Mouse (Mus musculus) effector memory CD4-positive, alpha-beta T cell, adult 5 months (primary cell): ENCODE results near the gene A930033H14Rik. TPM values are rescaled to one million over a fixed set of nuclear protein-coding genes. Genes with fewer than 3 reads are reported as not detected.

Experiments used
- polyA plus RNA-seq: library from polyadenylated mRNA; unstranded; fragments of 100-300 nt; shearing (Covaris generic); gene quantifications from one replicate; pipeline ENCODE4 v1.2.1, GENCODE M21; 2017

The A930033H14Rik gene
- polyA plus RNA-seq = not detected

DNA sequence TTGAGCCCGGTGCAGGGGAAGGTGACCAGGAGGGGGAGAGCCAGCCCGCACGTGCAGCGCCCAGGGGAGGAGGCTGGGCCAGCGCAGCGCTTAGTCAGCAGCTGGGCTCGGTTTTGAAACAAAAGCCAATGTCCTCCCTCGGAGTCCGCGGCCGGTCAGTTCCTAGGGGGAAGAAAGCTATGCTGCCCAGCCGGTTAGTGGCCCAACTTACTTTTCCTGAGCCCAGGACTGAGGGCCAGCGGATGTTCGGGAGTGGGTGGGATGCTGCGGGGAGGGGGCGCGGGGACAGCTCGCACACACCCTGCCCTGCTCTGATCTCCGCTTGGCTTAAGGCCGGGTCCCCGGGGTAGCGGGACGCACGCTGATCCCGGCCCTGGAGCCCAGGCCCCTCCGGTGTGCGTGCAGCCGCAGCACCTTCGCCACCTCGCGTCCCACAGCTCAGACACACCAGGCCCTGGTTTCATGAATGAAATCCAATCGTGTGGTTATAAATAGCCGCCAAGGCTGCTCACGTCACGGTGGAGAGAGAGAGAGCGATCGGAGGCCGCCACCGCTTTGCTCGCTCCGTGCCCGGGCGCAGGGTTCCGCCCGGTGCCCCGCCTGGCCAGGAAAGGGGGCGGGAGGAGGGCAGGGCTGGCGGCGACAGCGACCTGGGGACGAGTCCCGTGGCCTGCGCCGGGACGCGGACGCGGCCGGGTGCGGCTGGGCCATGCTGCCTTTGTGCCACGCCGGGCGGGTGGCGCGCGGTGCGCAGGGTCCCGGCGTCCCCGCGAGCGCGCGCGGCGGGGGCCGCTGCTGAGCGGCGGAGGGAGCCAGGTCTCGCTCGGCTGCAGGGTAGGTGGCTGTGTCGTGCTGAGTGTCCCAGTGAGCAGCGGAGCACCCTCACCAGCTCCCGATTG is at the start of gene A930033H14Rik:
Gene A930033H14Rik, minus strand, starts transcription at position 557 of the 899 bp plus-strand sequence.

Other genes with a start within 250 kb of the A930033H14Rik start
- gene Rhobtb1, start 61.7 kb downstream of the A930033H14Rik start, polyA plus RNA-seq = 0.44 TPM
- 4.2 TPM for gene Cdk1, start 139.8 kb upstream of the A930033H14Rik start, polyA plus RNA-seq
- gene Ank3, start 185.7 kb upstream of the A930033H14Rik start, polyA plus RNA-seq = 2.5 TPM